Mouse (Mus musculus) megakaryocyte, embryonic 14.5 days (primary cell): ENCODE results near the gene Aanat.
"Not testable (repeated sequence)": the region's sequence is repeated elsewhere in the genome, so short reads cannot be mapped to it uniquely, and the experiment has no call there.

Source experiments
- FLI1 ChIP-seq: IDR thresholded peaks from 2 replicates; pipeline ENCODE4 v1.6.1; 2012; ENCODE audit warnings: low read length, inconsistent platforms, mixed read lengths
- GATA1 ChIP-seq: IDR thresholded peaks from 3 replicates; pipeline ENCODE4 v1.6.1; 2012; ENCODE audit warnings: mixed read lengths, low read length, inconsistent platforms, borderline replicate concordance

GRCm38 (mm10) chr11:116636607-116637006 lies 50.4 kb downstream of the Aanat start:
- TF ChIP-seq GATA1, FLI1: not testable (repeated sequence)
